Mouse (Mus musculus) lung, postnatal 0 days (tissue): ENCODE data around the gene Hcn1. TPM values are rescaled to one million over a fixed set of nuclear protein-coding genes. Genes with fewer than 3 reads are reported as not detected.

ENCODE experiments used
- ATAC-seq: fragments of 200-750 bp; cut with Nextera tagmentation; 2 replicates; pipeline ENCODE4 v1.8.0; 2017; ENCODE audit warnings: moderate library complexity
- DNase-seq: peaks from one replicate; pipeline ENCODE4 v3.0.0-alpha.2; 2016; ENCODE audit warnings: low spot score
- H3K27ac ChIP-seq: fragments of 300-500 bp; sonication (generic); 2 replicates; pipeline ENCODE4 v1.5.1; 2014; ENCODE audit warnings: antibody characterized with exemption, mild to moderate bottlenecking, low read length, mixed read lengths
- H3K27me3 ChIP-seq: fragments of 300-500 bp; sonication (generic); replicated peaks from 2 replicates; pipeline ENCODE4 v1.6.1; 2014; ENCODE audit warnings: low read length, mixed read lengths; ENCODE audit not compliant: insufficient read depth
- H3K36me3 ChIP-seq: fragments of 300-500 bp; sonication (generic); 2 replicates; pipeline ENCODE4 v1.6.1; 2014; ENCODE audit warnings: low read length, mixed read lengths; ENCODE audit not compliant: insufficient read depth
- H3K4me1 ChIP-seq: fragments of 300-500 bp; sonication (generic); 2 replicates; pipeline ENCODE4 v1.6.1; 2014; ENCODE audit warnings: antibody characterized with exemption, low read depth, low read length, mixed read lengths; ENCODE audit not compliant: insufficient read depth
- H3K4me2 ChIP-seq: fragments of 300-500 bp; sonication (generic); replicated peaks from 2 replicates; pipeline ENCODE4 v1.6.1; 2014; ENCODE audit warnings: low read depth, mild to moderate bottlenecking, low read length, moderate library complexity, mixed read lengths
- H3K4me3 ChIP-seq: fragments of 300-500 bp; sonication (generic); 2 replicates; pipeline ENCODE4 v1.5.1; 2014; ENCODE audit warnings: low read depth, low read length
- H3K9ac ChIP-seq: fragments of 300-500 bp; sonication (generic); replicated peaks from 2 replicates; pipeline ENCODE4 v1.6.1; 2014; ENCODE audit warnings: low read depth, mild to moderate bottlenecking
- H3K9me3 ChIP-seq: fragments of 300-500 bp; sonication (generic); 2 replicates; pipeline ENCODE4 v1.6.1; 2016; ENCODE audit warnings: low read length, mixed read lengths
- CTCF ChIP-seq: IDR thresholded peaks from 2 replicates; pipeline ENCODE4 v1.5.1; 2016; ENCODE audit warnings: antibody characterized with exemption, mild to moderate bottlenecking
- EP300 ChIP-seq: IDR thresholded peaks from 2 replicates; pipeline ENCODE4 v1.6.1; 2016; ENCODE audit warnings: antibody characterized with exemption, mild to moderate bottlenecking, control low read depth
- WGBS: fragments of 180-500 bp; shearing (Covaris S2); extraction: QIAGEN DNeasy Blood & Tissue Kit; methylation state at CpG from one replicate; pipeline ENCODE4 v1.1.7; 2014; 5-methylcytosine and 5-hydroxymethylcytosine counted together
- polyA plus RNA-seq: library from polyadenylated mRNA; unstranded; fragments of >200 nt; fragmentation: Nextera tagmentation; extraction: Ambion mirVana; gene quantifications from 2 replicates; pipeline ENCODE4 v1.2.1, GENCODE M21; 2015

Gene Hcn1
- polyA plus RNA-seq, 1 experiment from 2014 or later = 0.07 TPM

GRCm38 (mm10) chr13:117838264-117838663 lies 236.1 kb downstream of the Hcn1 start:
- H3K27ac ChIP-seq = no peak overlapping the region
- no peak for ATAC-seq
- WGBS = 89% methylated on average over 7 of the region's 7 CpGs
- DNase-seq = no peak
- no peaks in the 10 kb centered on the region for H3K36me3 ChIP-seq
- H3K4me2 ChIP-seq = no peak overlapping the region
- no peak overlapping the region for H3K9ac ChIP-seq
- no peak for TF ChIP-seq CTCF
- no peak for TF ChIP-seq EP300
- H3K4me1 ChIP-seq = no peaks in the 10 kb centered on the region
- no peaks in the 10 kb centered on the region for H3K9me3 ChIP-seq
- no peak overlapping the region for H3K4me3 ChIP-seq
- H3K27me3 ChIP-seq = no peaks in the 10 kb centered on the region

DNA sequence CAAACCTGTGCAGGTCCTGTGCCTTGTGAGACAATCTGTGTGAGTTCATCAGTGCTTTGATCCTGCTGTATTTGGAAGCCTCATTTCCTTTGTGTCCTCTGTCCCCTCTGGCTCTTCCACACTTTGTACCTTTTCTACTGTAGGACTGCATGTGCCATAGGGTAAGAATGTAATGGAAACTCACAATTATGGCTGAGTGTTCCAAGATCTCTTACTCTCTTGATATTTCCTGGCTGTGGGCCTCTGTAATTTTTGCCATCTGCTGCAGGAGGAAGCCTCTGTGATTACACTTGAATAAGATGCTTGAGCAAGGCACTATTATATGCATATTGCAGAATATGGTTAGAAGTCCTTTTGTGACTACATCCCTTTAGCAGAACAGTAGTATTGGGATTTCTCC lies 240.2 kb downstream of the Hcn1 start:
- ATAC-seq = no peak
- Histone ChIP-seq H3K27ac (no peak overlapping the region), H3K9ac (no peak overlapping the region), H3K4me2 (no peak overlapping the region), H3K4me1 (no peaks in the 10 kb centered on the region), H3K9me3 (no peaks in the 10 kb centered on the region), H3K36me3 (no peaks in the 10 kb centered on the region), H3K27me3 (no peaks in the 10 kb centered on the region), H3K4me3 (no peak overlapping the region)
- TF ChIP-seq EP300 = no peak
- TF ChIP-seq CTCF = no peak
- DNase-seq = no peak

GRCm38 (mm10) chr13:117847290-117847689 lies 245.2 kb downstream of the Hcn1 start:
- H3K9me3 ChIP-seq = no peaks in the 10 kb centered on the region
- TF ChIP-seq EP300 (no peak), CTCF (no peak)
- no peak overlapping the region for H3K9ac ChIP-seq
- H3K27ac ChIP-seq = no peak overlapping the region
- no peaks in the 10 kb centered on the region for H3K4me1 ChIP-seq
- H3K4me2 ChIP-seq = no peak overlapping the region
- ATAC-seq = no peak
- WGBS = 88% methylated on average over 2 of the region's 2 CpGs
- H3K27me3 ChIP-seq = no peaks in the 10 kb centered on the region
- no peak overlapping the region for H3K4me3 ChIP-seq
- no peak for DNase-seq
- no peaks in the 10 kb centered on the region for H3K36me3 ChIP-seq

GRCm38 (mm10) chr13:117848757-117849156 lies 246.6 kb downstream of the Hcn1 start:
- ATAC-seq = no peak

DNA sequence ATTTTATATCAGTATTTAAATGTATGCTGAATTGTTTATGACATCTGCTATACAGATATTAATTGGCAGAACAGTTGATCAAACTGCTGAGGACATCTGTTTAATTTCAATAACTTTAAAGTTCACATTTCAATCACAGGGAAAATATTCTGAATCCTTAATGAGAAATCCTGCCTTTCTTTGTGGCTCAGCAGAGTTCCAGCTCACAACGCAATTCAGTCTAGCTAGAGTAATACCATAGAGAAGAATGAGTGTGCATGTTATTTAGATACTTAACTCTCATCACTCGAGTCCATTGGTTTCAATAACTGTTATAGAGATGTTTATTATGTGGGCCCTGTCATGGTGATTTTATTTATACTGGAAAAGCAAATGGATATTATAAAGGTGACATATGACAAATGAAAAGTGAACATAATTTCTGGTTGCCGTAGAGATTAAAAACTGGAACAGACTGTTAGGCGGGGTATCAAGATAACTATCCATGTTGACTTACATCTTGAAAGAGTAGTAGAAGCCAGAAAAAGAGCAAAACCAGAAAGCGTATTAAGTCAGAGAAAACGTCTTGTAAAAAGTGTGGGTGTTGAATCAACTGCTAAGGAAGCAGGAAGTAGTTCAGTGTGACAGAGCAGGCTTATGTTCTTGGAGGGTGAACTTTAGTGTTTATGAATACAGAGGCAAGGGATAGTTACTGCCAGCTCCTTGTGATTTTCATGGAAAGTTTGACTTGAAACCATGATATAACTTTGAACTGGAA lies 250.0 kb downstream of the Hcn1 start:
- Histone ChIP-seq H3K4me2 (no peak overlapping the region), H3K4me1 (no peaks in the 10 kb centered on the region), H3K27me3 (no peaks in the 10 kb centered on the region), H3K27ac (no peak overlapping the region), H3K4me3 (no peak overlapping the region), H3K36me3 (no peaks in the 10 kb centered on the region), H3K9ac (no peak overlapping the region), H3K9me3 (no peaks in the 10 kb centered on the region)
- DNase-seq (peak; percentile 5), ATAC-seq (no peak)
- 53% methylated on average over 6 of the region's 6 CpGs for WGBS
- TF ChIP-seq CTCF (no peak), EP300 (no peak)

More at GRCm38 (mm10) chr13:117848757-117849156, 246.6 kb downstream of the Hcn1 start:
- Histone ChIP-seq H3K27me3 (no peaks in the 10 kb centered on the region), H3K4me2 (no peak overlapping the region), H3K9me3 (no peaks in the 10 kb centered on the region), H3K36me3 (no peaks in the 10 kb centered on the region), H3K27ac (no peak overlapping the region), H3K4me3 (no peak overlapping the region), H3K4me1 (no peaks in the 10 kb centered on the region), H3K9ac (no peak overlapping the region)
- no peak for DNase-seq
- WGBS = 77% methylated on average over 4 of the region's 4 CpGs
- TF ChIP-seq EP300 (no peak), CTCF (no peak)

DNA sequence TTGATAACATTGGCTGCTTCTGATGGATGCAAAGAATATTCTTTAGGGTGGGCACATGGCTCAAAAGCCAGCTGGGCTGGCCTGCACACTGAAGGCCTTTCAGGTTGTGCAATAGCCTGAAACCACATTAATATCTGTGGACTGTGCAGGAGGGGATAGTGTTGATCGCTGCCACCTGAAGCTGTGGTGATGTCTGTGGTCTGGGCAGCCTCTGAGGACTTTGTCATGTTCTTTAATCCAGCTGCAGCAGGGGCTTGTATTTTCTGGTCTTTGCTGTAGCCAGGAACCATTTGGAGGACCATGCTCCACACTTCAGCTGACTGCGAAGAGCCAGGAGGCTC lies 250.6 kb downstream of the Hcn1 start:
- H3K4me2 ChIP-seq = no peak overlapping the region
- DNase-seq (no peak), ATAC-seq (no peak)
- H3K9ac ChIP-seq = no peak overlapping the region
- H3K4me1 ChIP-seq = no peaks in the 10 kb centered on the region
- 83% methylated on average over 2 of the region's 2 CpGs for WGBS
- H3K27me3 ChIP-seq = no peaks in the 10 kb centered on the region
- TF ChIP-seq CTCF (no peak), EP300 (no peak)
- H3K4me3 ChIP-seq = no peak overlapping the region
- no peaks in the 10 kb centered on the region for H3K9me3 ChIP-seq
- no peaks in the 10 kb centered on the region for H3K36me3 ChIP-seq
- H3K27ac ChIP-seq = no peak overlapping the region

DNA sequence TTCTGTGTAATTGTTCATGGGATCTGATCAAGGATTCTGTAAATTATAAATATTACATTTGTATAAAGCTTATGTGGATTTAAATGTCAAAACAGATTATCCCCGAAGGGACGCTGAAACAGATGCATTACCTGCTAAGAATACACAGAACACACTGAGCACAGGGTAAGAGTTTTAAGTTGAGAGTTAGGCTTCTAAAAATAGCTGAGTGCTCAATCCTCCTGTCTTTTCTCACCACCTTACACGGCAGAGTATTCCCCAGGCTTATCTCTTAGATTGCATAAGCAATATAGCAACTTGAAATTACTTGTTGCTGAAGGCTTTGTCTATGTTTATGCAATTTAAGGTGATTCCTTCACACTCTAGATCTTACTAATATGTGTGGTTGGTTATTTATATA lies 256.3 kb downstream of the Hcn1 start:
- Histone ChIP-seq H3K4me2 (no peak overlapping the region), H3K4me1 (no peaks in the 10 kb centered on the region), H3K9ac (no peak overlapping the region), H3K36me3 (no peaks in the 10 kb centered on the region), H3K4me3 (no peak overlapping the region), H3K27me3 (no peaks in the 10 kb centered on the region), H3K9me3 (no peaks in the 10 kb centered on the region), H3K27ac (no peak overlapping the region)
- WGBS = 26% methylated on average over 3 of the region's 3 CpGs
- TF ChIP-seq EP300 = no peak
- TF ChIP-seq CTCF = no peak
- DNase-seq (no peak), ATAC-seq (no peak)
